Comparison of ENCODE assay signal across 13 mouse cellular contexts in the genomic region with DNA sequence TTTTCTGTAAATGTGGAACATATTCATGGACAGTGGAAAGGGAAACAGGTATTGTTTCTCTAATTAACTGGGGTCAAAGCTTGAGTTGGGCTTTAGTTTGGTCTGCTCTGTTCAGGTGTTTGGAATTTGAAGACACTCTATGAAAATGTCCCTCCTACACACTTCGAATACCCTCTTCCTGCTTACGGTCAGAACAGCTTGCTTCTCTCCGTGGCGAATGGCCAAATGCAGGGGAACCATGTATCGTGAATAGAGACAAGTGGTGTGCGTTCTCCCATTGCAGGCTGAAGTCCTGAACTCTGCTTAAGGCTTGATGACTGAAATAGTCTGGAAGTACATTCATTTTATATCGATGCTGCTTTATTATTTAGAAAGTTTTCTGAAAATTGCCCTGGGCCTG.
DNase-seq lines count a peak whose midpoint lies in the region.
"Had no signal": no experiment of that assay in that cellular context is flagged by ENCODE, and none has a peak within 500 bp of the region (broad histone marks: within the 10 kb centered on the region; RNA-seq: fewer than 3 reads in every experiment).

No protein-coding gene starts in this region.

- peak; percentile 52 for DNase-seq in cerebellum, adult 11-12 months
- no peak for DNase-seq in cerebellum, adult 8-10 months
- DNase-seq in kidney, postnatal 10 days, result peak; percentile 28
- DNase-seq in kidney, adult 9 months, result no peak
- DNase-seq in brain, adult 2 months (ENCODE audit: low read depth, low spot score), result peak; percentile 59
- DNase-seq in cerebellum, postnatal 36 days, result peak; percentile 60
- DNase-seq in embryo, embryonic 11 days, result no peak
- DNase-seq: adrenal gland, postnatal 14 days; layer of hippocampus, adult 9-11 months; liver; lung, postnatal 4 days; retina, postnatal 1 day; thymus, postnatal 14 days had no signal

Comparison
In these comparisons a context has a peak if more than half of its experiments do, and no peak if none do; other contexts are left out.
1. DNase-seq: peak in cerebellum, adult 11-12 months (single experiment), kidney, postnatal 10 days (single experiment), brain, adult 2 months (single experiment) and cerebellum, postnatal 36 days (2 of 2); none in cerebellum, adult 8-10 months (single experiment), kidney, adult 9 months (single experiment) and embryo, embryonic 11 days (single experiment).